Mouse (Mus musculus) kidney, adult 2 months (tissue): ENCODE measurements at regions not wholly inside any gene's neighbourhood (a gene's known extent, or its start where the extent isn't known, plus 50 kb on each side); places are given as distances from the start of the nearest gene placed in this dataset.

ENCODE experiments used
- CTCF ChIP-seq: fragments of 200-500 bp; conservative IDR thresholded peaks from 2 replicates; pipeline ENCODE4 v1.5.1; 2011; ENCODE audit warnings: low read depth, mild to moderate bottlenecking, control low read depth, low read length, moderate library complexity, mixed read lengths; ENCODE audit not compliant: insufficient read depth, insufficient read length
- POLR2A ChIP-seq: fragments of 200-500 bp; IDR thresholded peaks from one replicate; pipeline ENCODE4 v1.6.1; 2011; ENCODE audit warnings: low read depth, low read length, control low read depth

DNA sequence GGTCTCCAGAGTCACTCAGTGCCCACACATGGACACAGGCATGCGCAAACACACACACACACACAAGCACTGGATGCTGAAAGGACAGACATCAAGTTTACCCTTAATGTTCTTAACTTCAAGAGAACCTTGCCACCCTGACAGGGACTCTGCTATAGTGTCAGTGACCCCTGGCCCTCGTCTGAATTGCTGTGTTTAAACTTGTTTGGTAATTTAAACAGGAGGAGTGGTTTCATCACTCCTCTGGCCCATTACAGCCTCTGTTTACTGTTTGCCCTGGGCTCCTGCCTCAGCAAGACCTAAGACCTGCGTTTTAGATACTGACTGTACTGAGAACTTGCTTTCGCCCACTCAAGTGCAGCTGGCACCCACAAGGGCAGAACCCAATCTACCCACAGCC, 139.4 kb downstream of the Sox4 start:
- TF ChIP-seq CTCF (no peak), POLR2A (no peak)
